Mouse (Mus musculus): ENCODE results near the gene Ptpn21.

Gene Ptpn21

DNA sequence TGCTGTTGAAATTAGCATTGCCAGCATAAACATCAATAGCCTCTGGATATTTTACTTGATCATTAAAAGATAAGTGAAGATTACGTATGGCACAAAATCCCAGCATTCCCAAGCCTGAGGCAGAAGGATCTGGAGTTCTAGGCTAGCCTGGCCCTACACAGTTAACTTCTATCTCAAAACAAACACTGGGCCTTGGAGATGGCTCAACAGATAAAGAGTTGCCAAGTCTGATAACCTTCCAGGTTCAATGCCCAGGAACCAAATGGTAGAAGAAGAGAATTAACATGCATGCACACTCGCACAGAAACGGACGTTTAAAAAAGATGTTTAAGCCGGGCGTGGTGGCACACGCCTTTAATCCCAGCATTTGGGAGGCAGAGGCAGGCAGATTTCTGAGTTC is 13.0 kb downstream of the Ptpn21 start:
- DNase-seq (ENCODE audit: low spot score in 2 of 2) = no peak

DNA sequence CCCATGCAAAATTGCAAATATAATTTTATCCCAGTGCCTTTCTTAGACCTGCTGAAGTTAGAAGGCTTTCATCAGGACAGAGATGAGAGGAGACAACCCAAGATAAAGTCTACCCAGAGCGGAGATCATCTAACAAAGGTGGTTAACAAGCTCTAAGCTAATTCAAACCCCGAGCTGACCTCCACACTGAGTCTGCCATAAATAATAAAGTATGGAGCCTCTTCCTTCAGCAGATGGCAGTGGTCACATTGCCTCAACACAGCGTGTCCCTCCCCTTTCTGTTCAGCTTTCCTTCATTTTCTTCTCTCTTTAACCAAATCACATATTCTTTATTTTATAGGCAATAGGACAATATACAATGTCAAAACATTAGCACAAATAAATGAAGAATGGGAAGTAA is 16.2 kb downstream of the Ptpn21 start:
- no peak for DNase-seq (ENCODE audit: low spot score in 2 of 2)

DNA sequence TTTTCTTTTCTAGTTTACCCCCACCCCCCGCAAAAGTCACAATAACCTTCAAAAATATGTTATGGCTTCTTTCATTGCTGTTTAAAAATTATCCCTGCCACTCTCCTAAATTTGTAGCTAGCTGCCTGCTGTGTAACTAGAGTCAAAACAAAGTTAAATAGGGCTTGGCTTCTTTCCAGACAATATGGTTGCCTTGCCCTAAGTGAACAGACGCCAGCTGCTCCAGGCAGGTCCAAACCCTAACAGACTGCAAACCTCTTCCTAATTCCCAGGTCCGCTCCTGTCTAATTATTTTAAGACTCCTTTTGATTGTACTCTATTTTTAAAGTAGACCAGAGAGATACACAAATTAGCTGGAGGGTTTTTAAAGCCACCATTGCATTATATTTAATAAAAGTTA is 16.6 kb downstream of the Ptpn21 start:
- DNase-seq (ENCODE audit: low spot score in 2 of 2) = no peak

- no peak for DNase-seq (ENCODE audit: low spot score in 2 of 2)
Observed at GRCm38 (mm10) chr12:98716142-98716541, 21.1 kb downstream of the Ptpn21 start.

GRCm38 (mm10) chr12:98714757-98715156 is 22.4 kb downstream of the Ptpn21 start:
- DNase-seq (ENCODE audit: low spot score in 2 of 2) = no peak

GRCm38 (mm10) chr12:98713621-98714103 is 23.5 kb downstream of the Ptpn21 start:
- no peak for DNase-seq (ENCODE audit: low spot score in 2 of 2)

DNA sequence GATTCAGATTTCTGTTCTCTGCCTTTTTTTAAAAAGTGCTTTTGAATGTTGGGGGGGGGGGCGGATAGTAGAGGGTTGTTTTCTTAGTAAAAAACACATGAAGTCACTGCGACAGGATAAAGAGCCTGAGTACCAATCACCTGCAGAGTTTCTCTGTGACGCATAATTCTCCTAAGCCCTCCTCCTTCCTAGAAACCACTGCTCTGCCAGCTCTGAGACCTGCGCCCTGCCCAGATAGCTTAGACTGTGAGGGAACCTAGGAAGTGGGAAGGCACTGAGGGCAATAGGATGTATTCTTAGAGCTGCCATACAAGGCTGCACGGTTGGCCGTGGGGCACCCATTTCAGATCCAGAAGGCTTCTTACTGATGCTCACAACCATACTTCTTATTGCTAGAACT is 24.4 kb downstream of the Ptpn21 start:
- DNase-seq (ENCODE audit: low spot score in 2 of 2) = no peak

GRCm38 (mm10) chr12:98703961-98704360 is 33.2 kb downstream of the Ptpn21 start:
- no peak for DNase-seq (ENCODE audit: low spot score in 2 of 2)

DNA sequence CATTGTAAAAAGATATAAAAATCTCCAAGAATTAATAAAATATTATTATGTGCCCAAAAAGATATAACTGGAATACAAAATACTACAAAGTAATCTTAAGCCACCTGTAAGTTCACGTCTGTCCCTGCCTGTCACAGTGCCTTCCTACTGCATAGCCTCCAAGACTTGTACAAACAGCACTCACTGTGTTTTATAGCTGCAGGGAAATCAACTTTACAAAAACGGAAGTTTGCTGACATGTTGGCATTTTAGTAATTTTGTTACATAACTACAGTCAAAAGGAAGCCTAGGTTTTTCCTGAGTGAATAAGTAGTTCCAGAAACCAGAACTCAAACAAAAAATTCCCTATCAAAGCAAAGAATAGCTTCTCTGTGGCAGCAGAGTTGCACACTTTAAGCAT is 33.7 kb downstream of the Ptpn21 start:
- DNase-seq (ENCODE audit: low spot score in 2 of 2) = no peak

- no peak for DNase-seq (ENCODE audit: low spot score in 2 of 2)
Observed at GRCm38 (mm10) chr12:98701564-98701963, 35.6 kb downstream of the Ptpn21 start.

GRCm38 (mm10) chr12:98697202-98697601 is 40.0 kb downstream of the Ptpn21 start:
- DNase-seq (ENCODE audit: low spot score in 2 of 2) = no peak

DNA sequence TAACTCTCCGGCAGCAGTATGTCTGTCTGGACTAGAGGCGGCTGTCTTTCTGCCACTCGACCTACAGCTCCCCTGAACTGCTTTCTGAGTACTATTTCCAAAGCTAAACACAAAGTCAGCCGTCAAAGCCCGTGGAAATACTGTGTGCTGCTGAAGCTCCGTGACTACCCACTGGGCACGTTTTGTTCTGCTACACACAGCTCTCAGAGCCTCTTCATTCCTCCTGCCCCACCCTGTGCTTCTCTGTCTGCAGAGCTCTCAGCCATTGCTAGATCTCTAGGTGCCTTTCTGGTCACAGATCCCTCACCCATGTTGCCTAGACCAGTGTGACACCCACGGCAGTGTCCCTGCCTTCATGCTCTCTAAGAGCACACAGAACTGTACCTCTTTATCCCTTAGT is 47.0 kb downstream of the Ptpn21 start:
- no peak for DNase-seq (ENCODE audit: low spot score in 2 of 2)

DNA sequence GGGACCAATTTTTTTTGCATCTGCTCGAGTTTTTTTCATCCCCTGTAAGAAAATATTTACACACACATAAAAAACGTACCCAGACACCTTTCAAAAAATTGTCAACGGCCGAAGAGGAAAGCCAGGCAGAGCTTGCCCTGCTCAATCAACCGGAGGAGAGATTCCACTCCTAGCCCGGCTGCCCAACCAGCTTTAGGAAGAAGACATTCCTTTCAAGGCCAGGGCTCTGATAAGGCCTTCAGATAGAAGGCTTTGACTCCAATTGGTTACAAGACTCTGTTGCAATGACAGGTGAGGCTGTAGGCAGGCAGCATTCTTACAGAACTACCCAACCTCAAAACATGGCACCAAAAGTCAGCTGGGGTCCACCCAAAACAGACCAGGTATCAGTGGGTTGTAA is 53.6 kb downstream of the Ptpn21 start:
- DNase-seq (ENCODE audit: low spot score in 2 of 2) = no peak

DNA sequence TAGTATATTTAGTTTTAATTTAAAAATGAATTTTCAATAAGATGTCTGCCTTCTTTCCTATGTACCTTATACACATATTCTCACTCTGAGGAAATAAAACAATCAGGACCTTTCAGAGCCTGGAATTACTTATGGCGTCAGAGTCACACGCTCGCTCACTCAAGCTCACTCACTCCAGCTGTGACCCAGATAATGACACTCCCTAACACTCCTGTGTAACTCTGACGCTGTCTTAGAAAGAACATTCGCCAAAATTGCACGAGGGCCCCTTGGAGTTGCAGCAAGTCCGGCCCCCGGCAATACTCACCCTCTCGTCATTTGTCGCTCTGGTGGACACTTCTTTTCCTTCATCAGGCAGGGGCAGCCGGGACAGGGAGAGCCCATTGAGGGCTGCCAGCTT is 54.0 kb downstream of the Ptpn21 start:
- DNase-seq (ENCODE audit: low spot score in 2 of 2) = no peak

DNA sequence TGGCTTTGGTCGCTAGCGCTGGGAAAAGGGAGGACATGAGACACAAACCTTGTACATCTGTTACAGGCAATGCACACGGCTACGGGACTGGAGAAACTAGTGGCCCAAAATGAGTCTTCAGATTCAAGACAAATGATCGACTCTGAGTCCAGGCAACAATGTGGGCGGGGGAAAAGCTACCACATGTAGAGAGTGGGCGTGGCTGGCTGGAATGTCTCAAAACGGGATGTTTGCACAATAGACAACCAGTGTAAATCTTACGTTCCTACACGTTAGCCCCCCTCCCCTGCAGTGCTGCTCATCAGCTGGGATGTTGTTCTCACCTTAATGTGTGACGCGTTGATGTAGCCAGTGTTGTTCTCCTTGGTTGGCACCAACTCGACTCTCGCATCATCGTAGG is 55.0 kb downstream of the Ptpn21 start:
- DNase-seq (ENCODE audit: low spot score in 2 of 2) = no peak

GRCm38 (mm10) chr12:98679906-98680305 is 57.3 kb downstream of the Ptpn21 start:
- DNase-seq (ENCODE audit: low spot score in 2 of 2) = no peak

DNA sequence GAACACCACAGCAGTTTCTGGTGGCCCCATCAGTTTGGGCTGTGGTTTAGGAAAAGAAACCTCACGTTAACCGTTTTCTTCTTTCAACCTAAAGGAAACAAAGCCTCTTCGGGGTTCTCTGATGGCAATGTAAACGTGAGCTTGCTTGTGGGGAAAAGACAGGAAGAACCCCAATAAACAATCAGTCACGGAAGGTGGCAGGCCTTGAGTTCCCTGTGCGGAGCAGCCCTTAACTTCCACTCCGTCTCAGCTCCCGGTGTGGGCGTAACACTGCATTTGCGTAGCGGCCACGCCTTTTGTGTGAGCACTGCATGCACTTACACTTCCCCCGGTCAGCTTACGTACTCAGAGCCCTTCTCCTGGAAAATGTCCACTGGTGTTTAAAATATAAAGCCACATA is 59.9 kb downstream of the Ptpn21 start:
- DNase-seq (ENCODE audit: low spot score in 2 of 2) = no peak

GRCm38 (mm10) chr12:98676861-98677260 is 60.3 kb downstream of the Ptpn21 start:
- DNase-seq (ENCODE audit: low spot score in 2 of 2) = no peak

- DNase-seq (ENCODE audit: low spot score in 2 of 2) = peak; percentile 56 to 75
Observed at GRCm38 (mm10) chr12:98674627-98675143, 62.5 kb downstream of the Ptpn21 start.

DNA sequence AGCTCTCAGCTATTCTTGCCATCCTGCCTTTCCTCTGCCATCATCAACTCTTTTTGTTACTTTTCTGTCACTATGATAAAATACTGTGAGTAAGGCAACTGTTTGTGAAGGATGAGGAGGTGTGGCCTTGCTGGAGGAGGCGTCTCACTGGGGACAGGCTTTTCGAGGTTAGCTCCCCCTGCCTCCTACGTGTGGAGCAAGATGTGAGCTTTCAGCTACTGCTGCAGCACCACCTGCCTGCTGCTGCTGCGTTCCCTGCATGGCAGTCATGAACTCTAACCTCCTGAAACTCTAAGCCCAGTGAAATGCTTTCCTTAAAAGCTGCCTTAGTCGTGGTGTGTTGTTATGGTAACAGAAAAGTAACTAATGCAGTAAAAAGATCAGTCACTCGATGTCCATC is 63.3 kb downstream of the Ptpn21 start:
- no peak for DNase-seq (ENCODE audit: low spot score in 2 of 2)

DNA sequence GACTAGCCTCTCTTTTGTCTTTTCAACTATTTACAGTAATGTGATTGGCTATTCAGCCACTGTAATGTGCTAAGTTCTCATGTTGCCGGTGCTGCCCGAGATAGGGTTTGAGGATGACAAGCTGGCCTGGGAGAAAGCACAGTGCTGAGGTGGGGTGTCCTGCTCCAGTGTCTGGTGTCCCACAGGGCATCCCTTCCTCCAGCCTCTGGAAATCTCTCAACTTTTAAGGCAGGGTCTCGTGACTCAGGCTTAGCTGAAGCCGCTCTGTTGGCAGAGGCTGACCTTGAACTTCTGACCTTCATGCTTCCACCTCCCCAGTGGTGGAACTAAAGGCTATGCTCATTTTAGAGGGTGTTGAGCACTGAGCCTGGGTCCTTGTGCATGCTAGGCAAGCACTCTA is 66.8 kb downstream of the Ptpn21 start:
- DNase-seq (ENCODE audit: low spot score in 2 of 2) = no peak

DNA sequence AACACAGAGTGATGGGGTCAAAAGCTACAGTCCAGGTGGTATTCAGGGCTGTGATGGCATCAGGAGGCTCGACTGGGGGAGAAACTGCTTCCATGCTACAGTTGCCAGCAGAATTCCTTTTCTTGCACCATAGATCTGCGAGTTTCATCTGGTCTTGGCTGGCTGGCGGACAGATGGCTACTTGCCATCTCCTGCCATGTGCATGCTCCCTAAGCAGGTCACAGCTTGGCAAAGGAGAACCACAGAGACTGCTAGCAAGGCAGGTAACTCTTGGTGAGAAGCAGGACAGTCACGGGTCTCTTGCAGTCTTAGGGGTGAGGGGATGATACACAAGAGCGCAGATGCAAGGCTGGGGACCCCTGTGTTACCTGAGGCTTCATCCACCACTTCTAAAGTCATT is 67.3 kb downstream of the Ptpn21 start:
- DNase-seq (ENCODE audit: low spot score in 2 of 2) = no peak

GRCm38 (mm10) chr12:98669086-98669485 is 68.1 kb downstream of the Ptpn21 start:
- no peak for DNase-seq (ENCODE audit: low spot score in 2 of 2)

DNA sequence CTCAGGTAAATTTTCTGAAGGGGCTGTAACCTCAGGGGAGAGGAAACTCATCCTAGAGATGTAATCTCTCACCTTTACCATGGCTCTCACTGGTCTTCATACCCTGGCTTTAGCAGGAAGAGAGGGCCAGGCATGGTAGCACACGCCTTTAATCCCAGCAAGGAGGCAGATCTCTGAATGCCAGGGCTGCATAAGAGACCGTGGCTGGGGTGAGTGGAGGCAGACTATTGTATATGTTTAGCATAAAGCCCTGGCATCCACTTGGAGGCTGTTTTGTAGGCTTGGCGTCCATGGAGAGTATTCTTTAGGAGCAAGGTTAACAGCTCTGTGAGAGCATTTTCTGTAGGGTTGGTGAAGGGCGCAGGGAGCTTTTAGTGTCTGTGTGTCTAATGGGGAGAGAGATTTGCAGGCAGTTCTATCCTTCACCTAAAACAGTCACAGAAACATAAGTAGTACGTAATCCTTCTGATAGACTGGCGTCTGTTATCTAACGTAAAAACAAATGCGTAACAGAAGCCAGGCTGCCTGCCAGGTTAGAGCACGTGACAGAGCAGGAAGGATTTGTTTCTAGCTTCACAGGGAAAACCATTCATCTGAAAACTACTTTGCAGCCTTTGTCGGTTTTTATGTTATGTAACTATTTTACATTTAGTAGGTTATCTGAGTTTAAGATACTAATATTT is 68.9 kb downstream of the Ptpn21 start:
- DNase-seq (ENCODE audit: low spot score in 2 of 2) = peak; percentile 60 to 81
